Mouse (Mus musculus) ES-E14 (cell line): ENCODE data around the gene Cers6. TPM values are rescaled to one million over a fixed set of nuclear protein-coding genes. Genes with fewer than 3 reads are reported as not detected.

ENCODE experiments used
- DNase-seq: peaks from one replicate; pipeline ENCODE4 v3.0.0-alpha.2; 2013; ENCODE audit warnings: low read depth, low spot score
- H3K27ac ChIP-seq: 2 replicates; pipeline ENCODE4 v1.5.1; 2012; ENCODE audit warnings: low read depth, mild to moderate bottlenecking, low read length, moderate library complexity, mixed read lengths; ENCODE audit not compliant: poor library complexity, insufficient read depth, severe bottlenecking
- H3K36me3 ChIP-seq: 2 replicates; pipeline ENCODE4 v1.6.1; 2012; ENCODE audit warnings: mild to moderate bottlenecking, low read length, moderate library complexity, mixed read lengths; ENCODE audit not compliant: control insufficient read depth, poor library complexity, insufficient read depth, severe bottlenecking
- H3K4me1 ChIP-seq, 2 experiments: fragments of 150-350 bp in 1 of 2; sonication (generic) in 1 of 2; 2 replicates each; pipeline ENCODE4 v1.6.1; 2012; ENCODE audit warnings: low read length in 2 of 2, mild to moderate bottlenecking in 1 of 2, mixed read lengths in 1 of 2; ENCODE audit not compliant: control insufficient read depth in 2 of 2, insufficient read depth in 2 of 2, poor library complexity in 1 of 2
- H3K4me3 ChIP-seq, 2 experiments: fragments of 150-350 bp in 1 of 2; sonication (generic) in 1 of 2; 2 replicates each; pipeline ENCODE4 v1.5.1; 2012; ENCODE audit warnings: low read length in 2 of 2, low read depth in 1 of 2, mild to moderate bottlenecking in 1 of 2, mixed read lengths in 1 of 2; ENCODE audit not compliant: insufficient read depth in 1 of 2, poor library complexity in 1 of 2, severe bottlenecking in 1 of 2
- H3K9ac ChIP-seq: 2 replicates; pipeline ENCODE4 v1.6.1; 2012; ENCODE audit warnings: low read depth, mild to moderate bottlenecking, low read length, mixed read lengths; ENCODE audit not compliant: poor library complexity, insufficient read depth, severe bottlenecking
- H3K9me3 ChIP-seq: fragments of 150-350 bp; sonication (generic); 2 replicates; pipeline ENCODE4 v1.6.1; 2012; ENCODE audit warnings: low read depth, mild to moderate bottlenecking, low read length; ENCODE audit not compliant: control insufficient read depth, insufficient read depth
- CHD2 ChIP-seq: IDR thresholded peaks from 2 replicates; pipeline ENCODE4 v1.6.1; 2014; ENCODE audit warnings: mild to moderate bottlenecking, low read depth, low read length, inconsistent platforms
- HCFC1 ChIP-seq: IDR thresholded peaks from 2 replicates; pipeline ENCODE4 v1.6.1; 2012; ENCODE audit warnings: low read length, inconsistent platforms, borderline replicate concordance; ENCODE audit not compliant: insufficient read depth
- MAFK ChIP-seq: IDR thresholded peaks from 2 replicates; pipeline ENCODE4 v1.6.1; 2014; ENCODE audit warnings: mild to moderate bottlenecking, low read depth, low read length, inconsistent platforms; ENCODE audit not compliant: insufficient read depth
- ZC3H11A ChIP-seq: IDR thresholded peaks from 2 replicates; pipeline ENCODE4 v1.6.1; 2012; ENCODE audit warnings: low read depth, mild to moderate bottlenecking, inconsistent platforms, low read length, borderline replicate concordance
- ZNF384 ChIP-seq: IDR thresholded peaks from 2 replicates; pipeline ENCODE4 v1.6.1; 2012; ENCODE audit warnings: low read depth, low read length, inconsistent platforms
- in situ Hi-C, 2 experiments: fragments of 600-800 bp; cut with MboI; formaldehyde crosslinking; loops; one replicate each; pipeline ENCODE4 v1.15.1; 2025; ENCODE audit warnings: low sequenced_read_pairs in 2 of 2, inconsistent platforms in 1 of 2; ENCODE audit not compliant: unreplicated experiment in 2 of 2
- total RNA-seq: library from RNA; depleted of rRNA; stranded (reverse); fragments of 300-350 nt; gene quantifications from 2 replicates; pipeline ENCODE4 v1.2.3, GENCODE M21; 2012

Cers6 gene
- total RNA-seq, 1 experiment = 33.6 TPM

GRCm38 (mm10) chr2:68895044-68895764, 34.0 kb downstream of the Cers6 start:
- H3K4me1 ChIP-seq = peaks cover 2 to 9% of the 10 kb centered on the region in 2 experiments; a peak in 2 of 4 replicates
- no peaks in the 10 kb centered on the region for H3K36me3 ChIP-seq
- no peak overlapping the region for H3K4me3 ChIP-seq
- no peak overlapping the region for H3K27ac ChIP-seq
- DNase-seq = no peak
- no peak overlapping the region for H3K9ac ChIP-seq
- in situ Hi-C loops = no loop called here
- TF ChIP-seq CHD2 (no peak), ZC3H11A (no peak), MAFK (no peak), ZNF384 (no peak), HCFC1 (no peak)
- no peaks in the 10 kb centered on the region for H3K9me3 ChIP-seq

GRCm38 (mm10) chr2:68896196-68896595, 35.0 kb downstream of the Cers6 start:
- H3K27ac ChIP-seq = no peak overlapping the region
- DNase-seq = no peak
- TF ChIP-seq ZC3H11A = no peak
- H3K4me3 ChIP-seq = no peak overlapping the region
- H3K9me3 ChIP-seq = no peaks in the 10 kb centered on the region
- H3K4me1 ChIP-seq = peaks cover 2 to 8% of the 10 kb centered on the region in 2 experiments; a peak in 2 of 4 replicates
- no peaks in the 10 kb centered on the region for H3K36me3 ChIP-seq
- no peak overlapping the region for H3K9ac ChIP-seq
- in situ Hi-C loops = no loop called here

GRCm38 (mm10) chr2:68899770-68900521, 38.7 kb downstream of the Cers6 start:
- peaks cover 0 to 2% of the 10 kb centered on the region in 2 experiments; a peak in 1 of 4 replicates for H3K4me1 ChIP-seq
- H3K4me3 ChIP-seq = no peak overlapping the region
- DNase-seq = no peak
- no peaks in the 10 kb centered on the region for H3K36me3 ChIP-seq
- TF ChIP-seq HCFC1 = no peak
- no peak overlapping the region for H3K9ac ChIP-seq
- H3K27ac ChIP-seq = no peak overlapping the region
- no peaks in the 10 kb centered on the region for H3K9me3 ChIP-seq
- in situ Hi-C loops = no loop called here

- H3K27ac ChIP-seq = no peak overlapping the region
- H3K4me1 ChIP-seq = no peaks in the 10 kb centered on the region; a peak in 1 of 4 replicates
- no peak overlapping the region for H3K4me3 ChIP-seq
- DNase-seq = no peak
- in situ Hi-C loops = no loop called here
- H3K9ac ChIP-seq = no peak overlapping the region
- no peaks in the 10 kb centered on the region for H3K9me3 ChIP-seq
- TF ChIP-seq MAFK (no peak), ZNF384 (no peak), ZC3H11A (no peak), HCFC1 (no peak), CHD2 (no peak)
- H3K36me3 ChIP-seq = no peaks in the 10 kb centered on the region
Observed at GRCm38 (mm10) chr2:68900640-68901378, 39.6 kb downstream of the Cers6 start.
